Mouse (Mus musculus): ENCODE results near the gene Npm1.

DNA sequence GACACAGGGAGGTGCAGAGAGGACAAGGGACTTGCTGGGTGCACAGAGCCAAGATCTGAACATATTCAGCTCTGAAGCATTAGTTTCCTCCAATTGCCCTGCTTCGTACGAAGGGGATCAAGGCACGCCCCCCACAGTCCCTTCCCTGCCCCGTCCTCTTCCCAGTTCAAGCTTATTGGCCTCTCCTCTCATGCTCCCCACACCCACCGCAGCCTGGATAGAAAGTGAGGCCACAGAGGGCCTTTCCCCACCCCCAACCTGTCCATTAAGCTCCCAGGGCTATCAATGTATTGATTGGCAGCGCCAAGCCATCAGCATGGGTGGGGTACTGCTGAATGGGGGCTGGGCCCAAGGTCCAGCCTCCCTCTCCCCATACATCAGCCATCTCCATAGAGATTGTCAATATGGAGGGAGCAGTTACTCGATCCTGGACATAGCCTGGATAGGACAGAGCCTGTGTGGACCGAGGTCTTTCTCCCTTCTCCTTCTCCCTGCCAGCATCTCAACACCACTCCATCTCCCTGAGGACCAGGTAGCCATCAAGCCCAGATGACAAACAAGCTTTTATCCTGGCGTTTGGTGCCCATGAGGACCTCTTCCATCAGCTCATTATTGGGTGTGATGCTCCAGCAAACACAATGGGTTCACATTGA lies 23.4 kb downstream of the Npm1 start:
- TF ChIP-seq CTCF (IDR thresholded peaks at IDR 0.05; ENCODE audit: low read depth, low read length) (no peak), TAL1 (conservative IDR thresholded peaks at IDR 0.05; ENCODE audit: low read depth, low read length) (no peak), POLR2AphosphoS5 (IDR thresholded peaks at IDR 0.05; ENCODE audit: insufficient replicate concordance, low read depth, low read length) (no peak), GATA1 (IDR thresholded peaks at IDR 0.05; ENCODE audit: borderline replicate concordance, low read length) (no peak)

Data from G1E (cell line).